Mouse (Mus musculus) bone marrow, adult 2 months (tissue): ENCODE measurements at regions not wholly inside any gene's neighbourhood (a gene's known extent, or its start where the extent isn't known, plus 50 kb on each side); places are given as distances from the start of the nearest gene placed in this dataset.

ENCODE experiments used
- CTCF ChIP-seq: fragments of 200-500 bp; IDR thresholded peaks from 2 replicates; pipeline ENCODE4 v1.5.1; 2011; ENCODE audit warnings: low read length, control low read depth; ENCODE audit not compliant: control insufficient read depth, insufficient read depth
- POLR2A ChIP-seq: fragments of 200-500 bp; IDR thresholded peaks from 2 replicates; pipeline ENCODE4 v1.6.1; 2011; ENCODE audit warnings: low read depth, mild to moderate bottlenecking, control low read depth, low read length, borderline replicate concordance; ENCODE audit not compliant: control insufficient read depth

DNA sequence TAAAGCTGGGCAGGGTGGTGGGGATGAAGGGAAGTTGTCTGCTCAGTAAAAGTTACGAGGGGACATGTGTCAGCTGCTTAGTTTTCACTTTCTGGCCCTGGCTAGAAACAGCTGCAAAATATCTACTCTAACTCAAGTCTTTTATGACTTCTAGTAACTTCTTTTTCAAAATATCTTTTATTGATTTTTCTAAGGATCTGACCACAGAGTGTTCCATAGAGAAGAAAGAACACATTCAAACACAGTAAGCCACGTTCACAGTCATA, 483.3 kb downstream of the Meis1 start:
- TF ChIP-seq CTCF (no peak), POLR2A (no peak)
